Mouse (Mus musculus): Measurements from ENCODE around the gene Vstm2l. TPM values are rescaled to one million over a fixed set of nuclear protein-coding genes. Genes with fewer than 3 reads are reported as not detected.

Gene Vstm2l
- total and polyA plus RNA-seq, 3 experiments = 1.6 to 6.4 (median 2.0) TPM

DNA sequence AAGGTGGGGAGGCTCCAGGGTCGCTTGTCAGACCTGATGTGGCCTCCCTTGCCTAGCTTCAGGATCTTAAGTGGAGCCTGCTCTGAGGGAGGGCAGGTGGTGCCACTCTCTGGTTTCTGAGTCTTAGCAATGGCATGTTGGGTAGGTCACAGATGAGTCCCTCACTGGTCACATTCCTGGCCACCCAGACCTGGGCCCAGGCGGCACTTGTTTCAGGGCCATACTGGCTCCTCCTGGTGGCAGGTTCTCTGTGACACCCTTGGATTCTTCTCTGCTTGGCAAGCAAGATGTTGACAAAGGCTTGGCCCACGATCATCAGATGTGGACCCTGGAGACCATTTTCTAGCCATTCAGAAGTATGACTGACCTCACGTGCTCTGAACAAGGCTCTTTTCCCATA is 18.2 kb downstream of the Vstm2l start:
- DNase-seq = no peak

GRCm38 (mm10) chr2:157935444-157936171 is 21.2 kb downstream of the Vstm2l start:
- no peak for DNase-seq

GRCm38 (mm10) chr2:157936676-157937075 is 22.2 kb downstream of the Vstm2l start:
- DNase-seq = no peak

- DNase-seq = no peak
These were observed 26.2 kb downstream of the Vstm2l start for GRCm38 (mm10) chr2:157940586-157941185.

DNA sequence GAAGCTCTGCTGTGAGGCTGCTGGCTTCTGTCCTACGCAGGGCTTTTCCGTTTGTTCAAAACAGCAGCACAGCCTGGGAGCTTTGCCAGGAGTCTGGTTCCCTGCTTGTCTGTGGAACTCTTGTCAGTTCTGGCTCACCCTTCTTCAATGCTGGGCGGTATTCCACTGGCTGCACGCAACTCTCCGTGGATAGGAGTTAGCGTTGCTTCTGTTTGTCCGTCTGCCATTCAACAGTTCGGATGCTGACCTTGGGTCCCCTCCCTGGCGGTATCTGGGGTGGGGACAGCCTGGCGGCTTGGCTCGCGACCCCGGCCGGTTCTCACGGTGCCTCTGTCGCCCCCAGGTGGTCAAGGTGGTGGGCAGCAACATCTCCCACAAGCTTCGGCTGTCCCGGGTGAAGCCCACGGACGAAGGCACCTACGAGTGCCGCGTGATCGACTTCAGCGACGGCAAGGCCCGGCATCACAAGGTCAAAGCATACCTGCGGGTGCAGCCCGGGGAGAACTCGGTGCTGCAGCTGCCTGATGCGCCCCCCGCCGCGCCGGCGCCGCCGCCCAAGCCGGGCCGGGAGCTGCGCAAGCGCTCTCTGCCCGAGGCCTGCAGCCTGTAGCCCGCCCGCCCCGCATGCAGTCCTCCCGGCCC is 29.2 kb downstream of the Vstm2l start:
- peak; percentile 80 for DNase-seq

- DNase-seq = no peak
These were observed 29.9 kb downstream of the Vstm2l start for GRCm38 (mm10) chr2:157944156-157944893.

GRCm38 (mm10) chr2:157953978-157954377 is 39.5 kb downstream of the Vstm2l start:
- DNase-seq = no peak

DNA sequence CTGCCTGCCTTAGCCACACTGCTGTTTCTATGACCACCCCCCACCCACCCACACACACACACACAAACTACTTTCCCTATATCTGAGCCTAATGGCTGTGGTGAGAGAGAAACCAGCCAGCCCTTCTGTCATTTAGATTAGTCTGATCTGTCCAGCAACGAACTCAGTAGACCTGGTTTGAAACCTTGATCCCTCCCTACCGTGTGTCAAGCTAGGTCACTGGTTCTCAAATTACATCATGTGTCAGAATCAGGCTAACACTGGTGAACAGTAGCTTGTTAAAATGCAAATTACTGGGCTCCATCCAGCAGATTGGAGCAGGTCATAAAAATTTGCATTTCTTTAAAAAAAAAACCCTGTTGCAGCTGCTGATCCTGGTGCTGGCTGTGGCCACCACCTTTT is 43.3 kb downstream of the Vstm2l start:
- no peak for DNase-seq

- DNase-seq = no peak
These were observed 53.4 kb downstream of the Vstm2l start for GRCm38 (mm10) chr2:157967856-157968255.

- DNase-seq = no peak
These were observed 55.7 kb downstream of the Vstm2l start for GRCm38 (mm10) chr2:157970124-157970523.

DNA sequence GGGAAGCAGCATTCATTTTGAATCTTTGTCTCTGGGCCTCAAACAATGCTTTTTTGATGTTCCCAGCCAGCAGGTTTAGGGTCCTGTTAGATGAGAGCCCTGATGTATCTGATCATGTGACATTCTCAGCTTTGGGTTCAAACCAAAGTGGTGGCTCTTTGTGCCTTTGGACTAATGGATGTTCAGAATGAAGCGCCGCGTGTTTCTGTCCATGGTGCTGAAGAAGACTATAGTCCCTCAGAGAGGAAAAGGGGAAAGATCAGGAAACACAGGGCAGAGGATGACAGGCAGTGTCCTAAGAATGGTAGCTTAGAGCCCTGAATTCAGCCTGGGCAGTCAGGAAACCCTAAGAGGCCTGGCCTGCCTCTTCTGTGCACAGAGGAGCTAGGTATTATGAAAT is 56.2 kb downstream of the Vstm2l start:
- DNase-seq = peak; percentile 44

DNA sequence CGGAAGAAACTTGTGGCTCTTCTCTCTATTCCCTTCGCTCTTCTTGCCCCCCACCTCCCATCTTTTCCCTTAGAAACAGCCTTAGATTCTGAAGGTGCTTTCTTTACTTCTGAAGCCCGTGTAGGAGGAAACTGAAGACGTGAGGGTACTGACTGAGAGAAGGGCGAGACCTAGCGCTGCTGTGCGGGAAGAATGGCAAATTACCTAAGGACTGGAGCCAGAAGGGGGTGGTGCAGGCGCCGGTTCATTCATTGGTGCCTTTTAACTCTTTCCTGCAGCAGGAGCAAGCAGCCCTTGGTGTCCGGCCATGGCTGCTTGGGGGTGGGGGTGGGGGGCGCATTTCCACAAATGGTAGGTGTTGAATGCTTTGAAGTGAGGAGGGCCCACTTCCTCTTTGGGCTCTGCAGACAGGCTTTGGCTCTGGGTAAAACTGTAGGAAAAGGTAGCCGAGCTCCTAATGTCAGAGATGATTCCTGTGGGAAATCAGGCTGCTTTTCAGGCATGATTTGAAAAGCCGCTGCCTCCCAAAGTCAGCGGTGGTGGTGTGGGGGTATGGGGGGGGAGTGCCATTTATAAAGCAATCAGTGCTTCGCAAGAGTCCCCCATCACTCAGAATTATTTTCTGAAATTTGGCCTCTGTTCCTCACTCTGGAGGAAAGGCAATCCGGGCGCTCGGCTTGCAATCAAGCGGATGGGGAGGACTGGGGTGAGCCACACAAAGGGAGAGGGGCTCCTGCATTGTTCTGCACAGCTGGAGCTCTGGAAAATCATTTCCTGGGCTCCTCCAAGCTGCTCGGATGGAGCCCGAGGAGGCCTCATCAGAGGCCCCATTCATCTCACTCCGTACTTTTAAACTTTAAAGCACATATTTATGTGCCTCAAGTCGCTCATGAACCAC is 60.4 kb downstream of the Vstm2l start:
- DNase-seq = no peak

DNA sequence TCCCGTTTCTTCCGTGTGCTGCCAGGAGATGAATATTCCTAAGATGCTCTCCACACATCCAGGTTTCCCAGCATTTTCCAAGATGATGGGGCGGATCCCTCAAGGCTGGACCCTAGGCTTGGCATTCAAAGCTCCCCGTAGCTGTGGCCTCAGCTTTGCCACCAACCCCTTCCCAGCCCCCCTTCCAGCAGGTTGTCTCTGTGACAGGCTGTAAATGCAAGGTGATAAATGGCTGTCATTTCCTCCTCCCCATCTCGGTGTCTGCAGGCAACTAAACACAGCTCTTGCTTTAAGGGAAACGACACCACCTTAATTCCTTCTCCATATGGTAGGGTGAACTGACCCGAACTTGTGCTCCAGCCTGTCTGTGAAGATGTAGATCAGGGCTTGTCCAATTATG is 61.1 kb downstream of the Vstm2l start:
- DNase-seq = no peak

- no peak for DNase-seq
These were observed 64.8 kb downstream of the Vstm2l start for GRCm38 (mm10) chr2:157979241-157979640.

DNA sequence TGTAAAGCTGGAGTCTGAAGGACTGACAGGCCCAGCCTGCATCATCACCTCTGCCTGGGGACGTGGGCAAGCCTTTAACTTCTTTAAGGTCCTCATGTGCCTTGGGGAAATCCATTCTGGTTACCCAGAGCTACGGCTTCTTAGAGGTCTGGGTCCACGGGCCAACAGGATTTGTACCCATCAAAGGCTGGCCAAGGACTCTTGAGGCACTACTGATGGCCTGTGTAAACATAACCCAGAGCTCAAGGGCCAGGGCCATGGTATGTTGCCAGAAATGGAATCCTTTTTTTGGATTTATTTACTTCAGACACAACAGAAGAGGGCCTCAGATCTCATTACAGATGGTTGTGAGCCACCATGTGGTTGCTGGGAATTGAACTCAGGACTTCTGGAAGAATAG is 68.3 kb downstream of the Vstm2l start:
- DNase-seq = no peak

DNA sequence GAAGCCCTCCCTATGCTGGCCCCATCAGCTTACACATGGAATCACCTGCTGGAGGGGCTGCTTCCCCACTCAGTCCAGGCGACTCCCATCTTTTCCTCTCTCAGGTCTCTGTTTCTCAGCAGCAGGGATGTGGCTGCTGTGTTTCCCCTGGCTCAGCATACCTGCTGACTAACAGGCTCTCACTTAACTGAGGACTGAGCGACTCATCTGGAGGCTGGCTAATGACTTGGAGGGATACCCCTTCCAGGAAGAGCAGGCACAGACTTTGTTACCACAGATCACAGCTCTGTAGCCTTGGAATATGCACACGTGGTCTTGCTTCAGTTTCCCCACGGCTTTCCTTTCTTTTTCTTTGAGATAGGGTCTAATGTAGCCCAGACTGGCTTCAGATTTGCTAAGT is 68.8 kb downstream of the Vstm2l start:
- no peak for DNase-seq

DNA sequence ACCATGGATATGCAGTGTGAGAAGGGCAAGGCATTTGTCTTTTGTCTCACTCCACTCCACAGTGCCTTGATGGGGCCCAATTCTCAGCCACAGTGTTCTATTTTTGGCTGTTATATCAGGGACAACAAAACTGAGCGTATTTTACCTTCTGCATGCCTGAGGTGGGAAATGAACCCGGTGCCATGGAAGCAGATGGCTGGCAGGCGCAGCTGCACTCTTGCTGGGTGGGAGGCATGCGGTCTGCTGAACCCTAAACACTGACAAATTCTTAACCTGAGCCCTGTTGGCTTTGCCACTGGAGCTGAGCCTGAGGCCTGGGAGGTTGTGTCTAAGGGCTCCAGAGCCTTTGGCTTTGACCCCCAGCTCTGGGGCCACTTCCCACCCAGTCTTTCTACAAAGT is 71.2 kb downstream of the Vstm2l start:
- no peak for DNase-seq

- no peak for DNase-seq
These were observed 71.8 kb downstream of the Vstm2l start for GRCm38 (mm10) chr2:157986235-157986634.

DNA sequence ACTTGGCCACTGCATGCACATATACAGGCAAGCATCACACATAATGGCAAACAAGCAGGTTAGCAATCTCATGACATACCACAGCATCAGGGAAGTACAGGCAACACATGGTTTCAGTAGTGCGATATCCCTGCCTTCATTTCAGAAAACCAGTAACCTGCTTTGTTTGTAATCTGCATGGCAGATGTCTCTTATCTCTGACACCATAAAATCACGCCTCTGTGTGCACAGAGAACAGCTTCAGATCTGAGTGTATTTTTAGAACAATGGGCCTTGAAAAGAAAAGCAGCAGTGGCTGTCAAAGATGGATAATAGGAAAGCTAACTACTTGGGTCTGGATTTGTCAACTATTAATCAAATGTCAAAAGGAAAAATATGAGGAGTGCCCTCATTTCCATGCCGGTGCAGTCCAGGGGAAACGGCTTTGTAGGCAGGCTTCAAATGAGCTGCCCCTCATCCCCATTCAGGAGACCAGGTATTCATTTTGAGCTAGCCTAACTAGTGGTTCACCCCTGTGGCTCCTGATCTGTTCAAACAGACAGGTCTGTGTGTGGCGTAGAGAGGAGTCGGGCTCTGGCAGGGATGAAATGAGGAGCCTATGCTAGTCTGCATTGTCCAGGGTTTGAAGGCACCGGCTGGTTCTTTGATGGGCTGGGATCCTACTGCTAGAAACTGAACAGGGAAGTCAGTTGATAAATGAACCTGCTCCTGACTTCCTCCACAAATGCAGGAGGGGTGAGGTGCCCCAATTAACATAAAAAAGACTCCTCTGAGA is 74.2 kb downstream of the Vstm2l start:
- DNase-seq = no peak

DNA sequence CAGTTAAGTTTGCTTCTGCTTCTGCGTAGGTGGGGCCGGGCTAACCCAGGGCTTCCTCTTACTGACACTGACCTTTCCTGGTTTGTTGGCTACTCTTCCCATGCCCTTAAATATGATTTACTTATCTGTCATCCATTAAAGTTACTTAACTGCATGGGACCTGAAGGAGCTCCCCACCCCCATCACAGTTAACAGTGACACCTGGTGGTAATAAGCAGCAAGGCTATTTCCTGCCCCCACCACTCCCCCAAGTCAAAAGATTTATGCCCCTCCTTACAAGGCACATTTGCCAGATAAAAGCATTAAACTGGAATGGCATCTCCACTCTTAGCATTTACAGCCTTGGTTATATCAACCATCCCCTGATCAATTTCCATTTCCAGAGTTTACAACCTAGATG is 75.5 kb downstream of the Vstm2l start:
- DNase-seq = peak; percentile 9

DNA sequence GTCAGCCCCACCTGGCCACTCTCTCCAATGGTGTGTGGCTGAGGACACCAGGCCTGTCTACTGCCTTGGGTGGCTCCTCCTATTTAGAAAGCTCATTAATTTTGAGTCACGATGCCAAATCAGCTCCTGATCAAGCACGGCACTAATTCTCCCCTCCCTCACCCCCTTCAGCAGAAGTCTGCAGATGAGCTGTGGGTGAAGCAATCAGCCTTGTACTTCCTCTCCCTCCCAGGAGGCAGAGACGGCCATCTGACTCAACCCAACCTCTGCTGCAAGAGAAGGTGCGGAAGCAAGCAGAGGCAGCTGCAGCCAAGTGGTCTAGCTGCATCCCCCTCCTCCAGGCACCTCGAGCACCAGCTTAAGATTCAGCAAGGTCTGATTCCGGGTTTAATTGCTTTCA is 76.6 kb downstream of the Vstm2l start:
- DNase-seq = no peak

All from adrenal gland, adult 2 months (tissue).